Mouse (Mus musculus) cerebellum, adult 9-10 months (tissue): Measurements from ENCODE around the gene Nccrp1.
A peak's percentile ranks its signal among the peaks of the same experiment; 100 is the strongest.
"Not testable (repeated sequence)": the region's sequence is repeated elsewhere in the genome, so short reads cannot be mapped to it uniquely, and the experiment has no call there.

Experiments used
- DNase-seq: peaks from one replicate; pipeline ENCODE4 v3.0.0; 2022

Gene Nccrp1

GRCm38 (mm10) chr7:28568253-28568652 lies 21.2 kb upstream of the Nccrp1 start:
- DNase-seq, result peak; percentile 78

GRCm38 (mm10) chr7:28567539-28567938 lies 20.5 kb upstream of the Nccrp1 start:
- no peak for DNase-seq

GRCm38 (mm10) chr7:28565407-28565806 lies 18.4 kb upstream of the Nccrp1 start:
- DNase-seq, result no peak

GRCm38 (mm10) chr7:28562951-28563350 lies 15.9 kb upstream of the Nccrp1 start:
- peak; percentile 69 for DNase-seq

- peak; percentile 69 for DNase-seq
These were observed 15.3 kb upstream of the Nccrp1 start for GRCm38 (mm10) chr7:28562371-28562770.

GRCm38 (mm10) chr7:28561967-28562366 lies 14.9 kb upstream of the Nccrp1 start:
- DNase-seq, result peak; percentile 50

GRCm38 (mm10) chr7:28560856-28561255 lies 13.8 kb upstream of the Nccrp1 start:
- DNase-seq, result no peak

GRCm38 (mm10) chr7:28558486-28558885 lies 11.4 kb upstream of the Nccrp1 start:
- DNase-seq, result no peak

- no peak for DNase-seq
These were observed 10.7 kb upstream of the Nccrp1 start for GRCm38 (mm10) chr7:28557708-28558107.

GRCm38 (mm10) chr7:28557069-28557468 lies 10.0 kb upstream of the Nccrp1 start:
- no peak for DNase-seq

GRCm38 (mm10) chr7:28555939-28556535 lies 9.0 kb upstream of the Nccrp1 start:
- no peak for DNase-seq

- DNase-seq, result no peak
These were observed 6.0 kb upstream of the Nccrp1 start for GRCm38 (mm10) chr7:28553076-28553475.

GRCm38 (mm10) chr7:28547628-28548027 lies 574 bp upstream of the Nccrp1 start:
- no peak for DNase-seq

GRCm38 (mm10) chr7:28546649-28547048 lies 405 bp downstream of the Nccrp1 start:
- no peak for DNase-seq

GRCm38 (mm10) chr7:28545891-28546210 lies 1.2 kb downstream of the Nccrp1 start:
- no peak for DNase-seq

- DNase-seq, result no peak
These were observed 1.8 kb downstream of the Nccrp1 start for GRCm38 (mm10) chr7:28545048-28545890.

GRCm38 (mm10) chr7:28544051-28544601 lies 2.9 kb downstream of the Nccrp1 start:
- DNase-seq, result no peak

GRCm38 (mm10) chr7:28540526-28540925 lies 6.5 kb downstream of the Nccrp1 start, which contains the start of gene Sycn:
TSS of gene Sycn (plus strand) at chr7:28540885.
- no peak for DNase-seq

GRCm38 (mm10) chr7:28538886-28539285 lies 8.2 kb downstream of the Nccrp1 start:
- DNase-seq, result not testable (repeated sequence)

- no peak for DNase-seq
These were observed 15.0 kb downstream of the Nccrp1 start for GRCm38 (mm10) chr7:28532005-28532404.

- peak; percentile 67 for DNase-seq
These were observed 18.9 kb downstream of the Nccrp1 start for GRCm38 (mm10) chr7:28527922-28528719.

GRCm38 (mm10) chr7:28522536-28522935 lies 24.5 kb downstream of the Nccrp1 start, which contains the start of gene Ifnl3:
TSS of gene Ifnl3 (plus strand) at chr7:28522836.
- DNase-seq, result not testable (repeated sequence)

GRCm38 (mm10) chr7:28511441-28511840 lies 35.6 kb downstream of the Nccrp1 start:
- DNase-seq, result no peak
